Mouse (Mus musculus) embryonic facial prominence, embryonic 14.5 days (tissue): ENCODE measurements around the gene Phyhd1. TPM values are rescaled to one million over a fixed set of nuclear protein-coding genes. Genes with fewer than 3 reads are reported as not detected.
A peak's percentile ranks its signal among the peaks of the same experiment; 100 is the strongest.

Experiments used
- ATAC-seq: fragments of 200-750 bp; cut with Nextera tagmentation; 2 replicates; pipeline ENCODE4 v1.8.0; 2017; ENCODE audit warnings: low read depth, moderate number of reproducible peaks, moderate TSS enrichment
- DNase-seq: peaks from one replicate; pipeline ENCODE4 v3.0.0-alpha.2; 2015; ENCODE audit warnings: low spot score
- H3K27ac ChIP-seq: fragments of 300-500 bp; sonication (generic); replicated peaks from 2 replicates; pipeline ENCODE4 v1.5.1; 2014; ENCODE audit warnings: low read depth, mild to moderate bottlenecking, low read length, moderate library complexity
- H3K27me3 ChIP-seq: fragments of 300-500 bp; sonication (generic); replicated peaks from 2 replicates; pipeline ENCODE4 v1.6.1; 2014; ENCODE audit warnings: low read length; ENCODE audit not compliant: control insufficient read depth, insufficient read depth
- H3K36me3 ChIP-seq: fragments of 300-500 bp; sonication (generic); 2 replicates; pipeline ENCODE4 v1.6.1; 2014; ENCODE audit warnings: low read length, mixed read lengths; ENCODE audit not compliant: control insufficient read depth, insufficient read depth
- H3K4me1 ChIP-seq: fragments of 300-500 bp; sonication (generic); 2 replicates; pipeline ENCODE4 v1.6.1; 2014; ENCODE audit warnings: antibody characterized with exemption, low read length; ENCODE audit not compliant: control insufficient read depth, insufficient read depth
- H3K4me2 ChIP-seq: fragments of 300-500 bp; sonication (generic); 2 replicates; pipeline ENCODE4 v1.6.1; 2014; ENCODE audit warnings: low read depth, mild to moderate bottlenecking, low read length, moderate library complexity, mixed read lengths
- H3K4me3 ChIP-seq: fragments of 300-500 bp; sonication (generic); 2 replicates; pipeline ENCODE4 v1.5.1; 2014; ENCODE audit warnings: low read depth, mild to moderate bottlenecking, low read length
- H3K9ac ChIP-seq: fragments of 300-500 bp; sonication (generic); 2 replicates; pipeline ENCODE4 v1.6.1; 2014; ENCODE audit warnings: low read depth, mild to moderate bottlenecking, low read length, moderate library complexity, mixed read lengths
- H3K9me3 ChIP-seq: fragments of 300-500 bp; sonication (generic); 2 replicates; pipeline ENCODE4 v1.6.1; 2016; ENCODE audit warnings: low read length; ENCODE audit not compliant: control insufficient read depth
- WGBS: fragments of 180-500 bp; shearing (Covaris S2); extraction: QIAGEN DNeasy Blood & Tissue Kit; methylation state at CpG from one replicate; pipeline ENCODE4 v1.1.7; 2014; 5-methylcytosine and 5-hydroxymethylcytosine counted together
- polyA plus RNA-seq: library from polyadenylated mRNA; unstranded; fragments of >200 nt; fragmentation: Nextera tagmentation; extraction: Ambion mirVana; gene quantifications from 2 replicates; pipeline ENCODE4 v1.2.1, GENCODE M21; 2014

Gene Phyhd1
- polyA plus RNA-seq, 1 experiment from 2014 or later: 5.7 TPM

- ATAC-seq: peak; percentile 54
- Histone ChIP-seq H3K9me3 (no peaks in the 10 kb centered on the region), H3K4me3 (peak overlapping the region; percentile 95), H3K36me3 (0 out of 2 replicates have a peak, but pooled peaks cover 3% of the 10 kb centered on the region), H3K27ac (peak overlapping the region; percentile 28; the same call in 1 of the 2 replicates), H3K9ac (peak overlapping the region; percentile 95), H3K27me3 (no peaks in the 10 kb centered on the region), H3K4me1 (peaks cover 15% of the 10 kb centered on the region), H3K4me2 (peak overlapping the region; percentile 93)
- WGBS: 15% methylated on average over 36 of the region's 38 CpGs
- no peak for DNase-seq
Measured at GRCm38 (mm10) chr2:30285416-30286181, 19.6 kb downstream of the Phyhd1 start.

DNA sequence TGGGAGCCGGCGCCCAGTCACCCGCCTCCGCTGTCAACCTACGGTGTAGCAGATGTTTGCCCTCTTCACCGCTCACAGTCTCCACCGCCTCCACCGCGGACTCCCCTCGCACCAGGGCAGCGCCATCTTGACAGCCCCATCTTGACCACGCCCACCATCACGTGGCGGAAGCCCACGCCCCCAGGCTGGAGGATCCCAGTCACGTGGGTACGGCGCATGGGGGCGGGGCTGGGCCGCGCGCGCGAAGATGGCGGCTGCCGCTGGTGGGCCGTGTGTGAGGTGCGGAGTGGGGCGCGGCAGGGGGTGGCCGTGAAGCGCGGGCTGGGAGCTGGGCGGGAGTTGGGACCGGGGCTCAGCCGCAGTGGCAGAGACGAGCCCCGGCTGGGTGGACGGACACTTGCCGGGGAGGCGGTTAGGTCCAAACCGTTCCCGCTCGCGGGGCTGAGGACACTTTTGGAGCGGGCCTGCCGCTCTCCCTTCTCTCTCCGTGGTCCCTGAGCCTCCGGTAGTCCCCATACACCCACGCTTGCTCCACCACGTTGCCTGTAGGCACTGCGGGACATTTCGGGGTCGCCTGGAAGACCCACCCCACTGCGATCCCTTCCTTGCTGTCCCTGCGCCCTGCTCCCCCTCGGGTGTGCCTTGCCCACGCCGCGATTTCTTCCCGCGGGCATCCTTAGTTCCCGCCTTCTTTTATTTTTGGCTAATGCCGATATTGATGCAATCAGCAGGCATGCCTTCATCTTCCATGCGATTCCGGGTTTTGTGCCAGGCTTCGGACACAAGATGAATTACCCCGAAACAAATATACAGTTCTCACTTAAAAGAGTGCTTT lies 20.4 kb downstream of the Phyhd1 start, which contains the start of the genes Dolk and Nup188:
TSS of gene Dolk (minus strand) at position 143 of the 835 bp plus-strand sequence.
TSS of gene Nup188 (plus strand) at position 206 of the 835 bp plus-strand sequence.
- peak within 1 kb of the TSS; percentile 93 for H3K4me2 ChIP-seq
- DNase-seq: peak; percentile 97
- under 1% methylated on average over 32 of the region's 68 CpGs for WGBS
- no peaks in the 10 kb centered on the region for H3K27me3 ChIP-seq
- H3K4me1 ChIP-seq: peaks cover 15% of the 10 kb centered on the region
- 0 out of 2 replicates have a peak, but pooled peaks cover 3% of the 10 kb centered on the region for H3K36me3 ChIP-seq
- peak within 1 kb of the TSS; percentile 70 for H3K27ac ChIP-seq
- peak; percentile 94 for ATAC-seq
- H3K4me3 ChIP-seq: peak within 1 kb of the TSS; percentile 95
- H3K9me3 ChIP-seq: no peaks in the 10 kb centered on the region
- peak within 1 kb of the TSS; percentile 95 for H3K9ac ChIP-seq

DNA sequence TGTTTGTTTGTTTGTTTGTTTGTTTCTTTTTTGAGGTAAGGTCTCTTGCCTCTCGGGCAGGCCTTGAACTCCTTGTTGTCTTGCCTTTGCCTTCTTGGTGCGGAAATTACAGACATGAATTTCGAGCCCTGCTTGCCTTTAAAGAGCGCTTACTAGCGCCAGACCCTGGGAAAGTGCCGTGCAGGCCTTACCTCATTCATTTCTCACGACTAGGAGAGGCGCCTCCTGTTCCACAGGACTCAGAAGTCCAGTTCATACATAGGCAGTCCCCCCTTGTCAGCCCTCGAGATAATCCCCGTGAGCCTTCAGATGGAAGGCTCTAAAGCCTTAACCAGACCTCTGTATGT lies 21.0 kb downstream of the Phyhd1 start:
- H3K9me3 ChIP-seq: no peaks in the 10 kb centered on the region
- 0% methylated on average over 10 of the region's 10 CpGs for WGBS
- peak; percentile 71 for DNase-seq
- peak overlapping the region; percentile 95 for H3K4me3 ChIP-seq
- peak overlapping the region; percentile 93 for H3K4me2 ChIP-seq
- H3K27ac ChIP-seq: peak overlapping the region; percentile 70
- peaks cover 15% of the 10 kb centered on the region for H3K4me1 ChIP-seq
- ATAC-seq: peak; percentile 21; the same call in 1 of the 2 replicates
- 0 out of 2 replicates have a peak, but pooled peaks cover 5% of the 10 kb centered on the region for H3K36me3 ChIP-seq
- H3K27me3 ChIP-seq: no peaks in the 10 kb centered on the region
- peak overlapping the region; percentile 95 for H3K9ac ChIP-seq

DNA sequence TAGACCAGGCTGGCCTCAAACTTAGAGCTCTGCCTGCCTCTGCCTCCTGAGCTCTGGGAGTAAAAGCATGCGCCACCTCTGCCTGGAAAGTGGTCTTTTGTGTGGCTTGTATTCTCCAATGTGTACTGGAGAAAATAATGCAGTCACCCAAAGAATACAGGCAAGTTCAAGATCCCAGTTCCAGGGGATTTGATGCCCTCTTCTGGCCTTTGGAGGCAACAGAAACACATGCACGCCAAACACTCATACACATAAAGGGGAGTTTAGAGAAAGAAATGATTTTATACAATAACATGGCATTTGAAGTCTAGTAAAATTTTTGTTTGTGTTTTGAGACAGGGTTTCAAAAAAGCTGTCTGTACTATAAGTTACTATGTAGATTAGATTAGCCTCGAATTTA lies 33.5 kb downstream of the Phyhd1 start:
- Histone ChIP-seq H3K27ac (no peak overlapping the region), H3K4me2 (no peak overlapping the region), H3K27me3 (no peaks in the 10 kb centered on the region), H3K4me3 (no peak overlapping the region), H3K9ac (no peak overlapping the region), H3K4me1 (no peaks in the 10 kb centered on the region), H3K36me3 (peaks cover 82% of the 10 kb centered on the region), H3K9me3 (no peaks in the 10 kb centered on the region)
- 82% methylated on average over 3 of the region's 3 CpGs for WGBS
- DNase-seq (no peak), ATAC-seq (no peak)

DNA sequence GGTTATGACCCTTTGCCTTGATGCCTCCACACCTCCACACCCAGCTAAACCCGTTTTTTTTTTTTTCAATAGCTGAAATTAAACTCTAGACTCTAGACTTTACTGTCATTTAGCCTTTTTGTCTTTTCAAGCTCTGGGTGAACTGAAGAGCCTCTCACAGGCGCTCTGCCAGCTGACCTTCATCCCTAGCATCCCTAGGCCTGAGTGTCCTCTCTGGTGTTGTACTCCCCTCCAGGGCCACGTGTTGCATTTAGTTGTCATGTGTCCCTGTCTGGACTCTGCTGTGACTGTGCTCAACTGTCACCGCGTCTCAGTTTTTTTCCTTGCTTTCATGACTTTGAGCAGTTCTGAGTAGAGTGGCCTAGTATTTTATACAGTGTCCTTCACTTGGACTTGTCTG lies 34.0 kb downstream of the Phyhd1 start:
- Histone ChIP-seq H3K36me3 (peaks cover 86% of the 10 kb centered on the region), H3K9ac (no peak overlapping the region), H3K4me3 (no peak overlapping the region), H3K4me2 (no peak overlapping the region), H3K27ac (no peak overlapping the region), H3K27me3 (no peaks in the 10 kb centered on the region), H3K9me3 (no peaks in the 10 kb centered on the region), H3K4me1 (no peaks in the 10 kb centered on the region)
- no peak for ATAC-seq
- DNase-seq: no peak
- 90% methylated on average over 5 of the region's 5 CpGs for WGBS

DNA sequence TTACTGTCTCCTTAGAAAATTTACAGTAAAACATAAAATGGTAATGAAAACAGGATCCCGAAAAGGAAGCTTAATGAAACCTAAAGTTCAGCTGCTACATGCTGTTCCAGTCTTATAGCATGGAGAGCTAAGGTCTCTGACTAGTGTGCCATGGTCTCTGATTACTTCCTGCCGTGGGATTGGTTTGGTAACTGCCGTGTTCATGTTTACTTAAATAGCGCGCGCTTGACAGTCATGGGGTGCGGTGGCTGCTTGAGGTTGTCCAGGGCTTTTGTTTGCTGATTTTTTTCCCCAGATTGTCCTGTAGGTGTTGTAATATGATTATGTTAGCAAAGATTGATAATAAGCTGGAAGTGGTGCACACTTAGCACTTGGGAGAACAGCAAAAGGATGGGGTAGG lies 40.1 kb downstream of the Phyhd1 start:
- no peaks in the 10 kb centered on the region for H3K9me3 ChIP-seq
- no peak overlapping the region for H3K4me3 ChIP-seq
- no peak overlapping the region for H3K4me2 ChIP-seq
- H3K27me3 ChIP-seq: no peaks in the 10 kb centered on the region
- no peaks in the 10 kb centered on the region for H3K4me1 ChIP-seq
- no peak overlapping the region for H3K27ac ChIP-seq
- no peak for ATAC-seq
- WGBS: 94% methylated on average over 7 of the region's 7 CpGs
- DNase-seq: no peak
- H3K36me3 ChIP-seq: peaks cover 100% of the 10 kb centered on the region
- H3K9ac ChIP-seq: no peak overlapping the region

DNA sequence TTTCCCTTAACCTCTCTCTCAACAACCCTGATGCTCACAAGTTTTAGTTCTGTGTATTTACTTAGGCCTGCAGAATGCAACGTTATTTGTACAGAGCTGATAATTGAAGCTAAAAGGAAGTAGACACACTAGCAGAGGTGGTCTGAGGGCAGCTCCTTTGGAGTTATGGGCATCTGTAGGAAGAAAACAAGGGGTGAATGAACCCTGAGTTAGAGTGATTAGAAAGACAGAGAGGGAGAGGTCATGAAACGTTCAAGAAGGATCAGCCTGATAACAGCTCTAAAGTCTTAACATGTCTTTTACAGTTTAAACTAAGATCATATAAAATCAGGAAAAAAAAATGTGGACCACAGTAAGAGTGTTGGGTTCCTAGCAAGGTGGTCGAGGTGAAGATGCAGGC lies 43.3 kb downstream of the Phyhd1 start:
- peaks cover 94% of the 10 kb centered on the region for H3K36me3 ChIP-seq
- H3K4me2 ChIP-seq: no peak overlapping the region
- H3K27ac ChIP-seq: no peak overlapping the region
- no peak overlapping the region for H3K4me3 ChIP-seq
- ATAC-seq (no peak), DNase-seq (no peak)
- no peak overlapping the region for H3K9ac ChIP-seq
- no peaks in the 10 kb centered on the region for H3K4me1 ChIP-seq
- H3K9me3 ChIP-seq: no peaks in the 10 kb centered on the region
- H3K27me3 ChIP-seq: no peaks in the 10 kb centered on the region
- 88% methylated on average over 3 of the region's 3 CpGs for WGBS

GRCm38 (mm10) chr2:30311481-30311880 lies 45.5 kb downstream of the Phyhd1 start:
- ATAC-seq (no peak), DNase-seq (no peak)
- Histone ChIP-seq H3K36me3 (peaks cover 94% of the 10 kb centered on the region), H3K9me3 (no peaks in the 10 kb centered on the region), H3K27ac (no peak overlapping the region), H3K9ac (no peak overlapping the region), H3K4me1 (no peaks in the 10 kb centered on the region), H3K27me3 (no peaks in the 10 kb centered on the region), H3K4me2 (no peak overlapping the region), H3K4me3 (no peak overlapping the region)
- 91% methylated on average over 2 of the region's 2 CpGs for WGBS
